Mouse (Mus musculus): Measurements from ENCODE around the gene Psmd13. TPM values are rescaled to one million over a fixed set of nuclear protein-coding genes. Genes with fewer than 3 reads are reported as not detected.

Gene Psmd13
- total and polyA plus RNA-seq, 3 experiments, result 165 to 215 TPM; not detected in 1

DNA sequence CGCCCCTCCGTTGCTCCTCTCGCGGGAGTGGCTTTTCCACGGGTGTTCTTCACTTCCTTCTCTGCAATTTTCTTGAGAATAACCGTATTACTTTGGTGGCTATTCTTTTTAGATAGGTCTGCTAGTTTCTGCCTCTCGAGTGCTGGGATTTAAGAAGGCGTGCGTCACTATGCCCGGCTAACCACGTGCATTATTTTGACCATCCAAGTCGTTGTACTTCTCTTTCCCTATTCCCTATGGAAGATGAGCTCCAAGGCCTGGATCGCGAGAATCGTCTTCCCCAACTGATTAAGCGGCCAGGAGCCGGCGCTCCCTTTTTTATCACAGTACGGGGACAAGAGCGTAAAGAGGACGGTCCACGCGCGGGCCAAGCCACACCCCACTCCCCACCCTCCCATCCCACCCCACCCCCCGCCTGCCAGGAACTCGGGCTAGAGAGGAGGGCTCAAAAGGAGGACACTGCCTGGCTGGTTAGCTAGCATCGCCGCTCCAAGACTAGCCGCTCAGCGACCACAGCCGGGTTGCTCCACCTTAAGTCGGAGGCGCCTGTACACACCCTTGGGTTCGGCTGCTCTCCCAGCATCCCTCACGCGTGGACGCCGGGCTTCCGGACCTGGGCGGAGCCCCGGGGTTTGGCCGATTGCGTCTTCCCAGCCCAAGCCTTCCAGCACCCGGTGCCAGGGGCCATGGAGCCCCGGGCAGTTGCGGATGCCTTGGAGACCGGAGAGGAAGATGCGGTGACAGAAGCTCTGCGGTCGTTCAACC lies 24.8 kb upstream of the Psmd13 start, which contains the start of gene Ric8a (continued):
- TF ChIP-seq USF2 (IDR thresholded peaks at IDR 0.05; ENCODE audit: borderline replicate concordance in 1 of 2, insufficient read depth in 1 of 2, low read depth in 1 of 2, low read length in 2 of 2) (no peak), HCFC1 (IDR thresholded peaks at IDR 0.05; ENCODE audit: low read depth, low read length) (peak; percentile 77), BHLHE40 (IDR thresholded peaks at IDR 0.05; ENCODE audit: borderline replicate concordance, low read depth, low read length) (no peak), USF1 (IDR thresholded peaks at IDR 0.05; ENCODE audit: low read depth, low read length) (no peak), MYB (IDR thresholded peaks at IDR 0.05; ENCODE audit: low read depth, low read length) (no peak), GABPA (IDR thresholded peaks at IDR 0.05; ENCODE audit: low read depth, low read length) (no peak), CHD2 (IDR thresholded peaks at IDR 0.05; ENCODE audit: low read length) (peak; percentile 50), MAZ (IDR thresholded peaks at IDR 0.05; ENCODE audit: low read depth, low read length) (0 out of 2 replicates have a peak, but pooled peaks have one; percentile 43), GATA1 (IDR thresholded peaks at IDR 0.05; ENCODE audit: low read depth, low read length) (no peak), ZKSCAN1 (IDR thresholded peaks at IDR 0.05; ENCODE audit: low read depth, low read length) (no peak), RAD21 (IDR thresholded peaks at IDR 0.05; ENCODE audit: low read depth, low read length) (no peak)

DNA sequence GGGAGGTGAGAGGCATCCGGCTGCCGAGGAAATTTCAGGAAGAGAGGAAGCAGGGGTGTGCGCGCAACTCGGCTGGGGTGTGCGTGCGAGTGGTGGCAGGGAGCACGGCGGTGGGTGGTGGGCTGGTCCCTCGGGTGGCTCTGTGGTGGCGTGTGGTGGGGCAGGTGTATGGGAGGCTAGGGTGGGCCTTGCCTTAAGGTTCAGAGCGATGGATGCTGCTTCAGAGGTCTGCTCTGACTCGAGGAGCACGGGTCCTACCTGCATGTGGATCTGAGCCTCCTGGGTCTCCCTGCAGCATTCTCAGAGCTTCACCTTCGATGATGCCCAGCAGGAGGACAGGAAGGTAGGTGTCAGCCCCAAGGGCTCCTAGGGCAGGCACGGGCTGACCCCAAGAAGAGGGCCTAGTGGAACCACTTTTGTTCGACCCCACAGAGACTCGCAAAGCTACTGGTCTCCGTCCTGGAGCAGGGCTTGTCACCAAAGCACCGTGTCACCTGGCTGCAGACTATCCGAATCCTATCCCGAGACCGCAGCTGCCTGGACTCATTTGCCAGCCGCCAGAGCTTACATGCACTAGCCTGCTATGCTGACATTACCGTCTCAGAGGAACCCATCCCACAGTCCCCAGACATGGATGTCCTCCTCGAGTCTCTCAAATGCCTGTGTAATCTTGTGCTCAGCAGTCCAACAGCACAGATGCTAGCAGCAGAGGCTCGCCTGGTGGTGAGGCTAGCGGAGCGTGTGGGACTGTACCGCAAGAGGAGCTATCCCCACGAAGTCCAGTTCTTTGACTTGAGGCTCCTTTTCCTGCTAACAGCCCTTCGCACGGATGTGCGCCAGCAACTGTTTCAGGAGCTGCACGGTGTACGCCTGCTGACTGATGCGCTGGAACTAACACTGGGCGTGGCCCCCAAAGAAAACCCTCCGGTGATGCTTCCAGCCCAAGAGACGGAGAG lies 23.9 kb upstream of the Psmd13 start, which contains the start of gene Bet1l:
TSS of gene Bet1l (minus strand) at position 28 of the 956 bp plus-strand sequence.
- Histone ChIP-seq H3K79me2 (ENCODE audit: control insufficient read depth, insufficient read depth, low read length, poor library complexity) (peaks cover 37% of the 10 kb centered on the region), H3K27me3 (ENCODE audit: control insufficient read depth in 1 of 2, insufficient read depth in 2 of 2, low read length in 2 of 2) (no peaks in the 10 kb centered on the region), H3K36me3 (ENCODE audit: control insufficient read depth in 1 of 2, insufficient read depth in 2 of 2, low read length in 2 of 2) (peaks cover 2 to 8% of the 10 kb centered on the region in 2 experiments), H3K9ac (ENCODE audit: control insufficient read depth, low read depth, low read length, poor library complexity, severe bottlenecking) (peak within 1 kb of the TSS; percentile 80), H3K9me3 (replicated peaks; ENCODE audit: insufficient read depth, low read length) (no peaks in the 10 kb centered on the region), H3K4me3 (ENCODE audit: control insufficient read depth in 1 of 2, insufficient read depth in 1 of 2, low read depth in 2 of 2, low read length in 2 of 2) (peak within 1 kb of the TSS; percentile 84 to 91), H3K27ac (ENCODE audit: control insufficient read depth, low read depth, low read length) (peak within 1 kb of the TSS; percentile 89), H3K4me1 (ENCODE audit: control insufficient read depth in 1 of 2, insufficient read depth in 2 of 2, low read length in 2 of 2) (peaks cover 3 to 19% of the 10 kb centered on the region in 2 experiments; a peak in 3 of 4 replicates)
- peak; percentile 47 for DNase-seq (ENCODE audit: low read depth, low spot score)
- no peak for TF ChIP-seq RCOR1 (IDR thresholded peaks at IDR 0.05; ENCODE audit: low read depth, low read length)
- no peak for TF ChIP-seq TAL1 (IDR thresholded peaks at IDR 0.05; ENCODE audit: low read length)
- TF ChIP-seq BHLHE40 (IDR thresholded peaks at IDR 0.05; ENCODE audit: borderline replicate concordance, low read depth, low read length), result no peak
- peak; percentile 48 for TF ChIP-seq SIN3A (IDR thresholded peaks at IDR 0.05; ENCODE audit: low read length)
- TF ChIP-seq TBP (IDR thresholded peaks at IDR 0.05; ENCODE audit: low read depth, low read length), result 0 out of 2 replicates have a peak, but pooled peaks have one; percentile 0
- no peak for TF ChIP-seq MAZ (IDR thresholded peaks at IDR 0.05; ENCODE audit: low read depth, low read length)
- no peak; the same call in 1 of the 2 replicates for TF ChIP-seq HCFC1 (IDR thresholded peaks at IDR 0.05; ENCODE audit: low read depth, low read length)
